Mouse (Mus musculus): ENCODE data around the gene 4933406M09Rik. TPM values are rescaled to one million over a fixed set of nuclear protein-coding genes. Genes with fewer than 3 reads are reported as not detected.

4933406M09Rik gene
- polyA plus RNA-seq (2017; shearing (Covaris generic)), result not detected

DNA sequence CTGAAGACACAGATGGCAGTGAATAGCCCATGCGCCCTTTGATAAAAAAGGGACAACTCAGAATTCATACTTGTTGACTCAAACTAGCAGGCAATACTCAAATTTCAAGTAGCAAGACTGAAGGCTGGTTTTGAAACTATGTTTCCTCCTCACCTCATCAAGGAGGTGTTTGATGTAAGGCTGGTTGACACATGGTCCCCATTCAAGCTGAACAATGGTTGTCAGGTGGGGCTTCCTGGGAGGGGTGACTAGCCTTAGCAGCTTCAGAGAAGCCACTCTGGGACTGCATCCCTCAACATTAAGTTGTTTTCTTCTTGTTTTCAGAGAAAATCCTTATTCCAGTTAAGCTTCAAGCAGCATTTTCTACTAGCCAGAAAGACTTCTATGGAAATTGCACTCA, at the start of gene 4933406M09Rik:
TSS of gene 4933406M09Rik (plus strand) at position 275 of the 400 bp plus-strand sequence.
- ATAC-seq, result no peak

DNA sequence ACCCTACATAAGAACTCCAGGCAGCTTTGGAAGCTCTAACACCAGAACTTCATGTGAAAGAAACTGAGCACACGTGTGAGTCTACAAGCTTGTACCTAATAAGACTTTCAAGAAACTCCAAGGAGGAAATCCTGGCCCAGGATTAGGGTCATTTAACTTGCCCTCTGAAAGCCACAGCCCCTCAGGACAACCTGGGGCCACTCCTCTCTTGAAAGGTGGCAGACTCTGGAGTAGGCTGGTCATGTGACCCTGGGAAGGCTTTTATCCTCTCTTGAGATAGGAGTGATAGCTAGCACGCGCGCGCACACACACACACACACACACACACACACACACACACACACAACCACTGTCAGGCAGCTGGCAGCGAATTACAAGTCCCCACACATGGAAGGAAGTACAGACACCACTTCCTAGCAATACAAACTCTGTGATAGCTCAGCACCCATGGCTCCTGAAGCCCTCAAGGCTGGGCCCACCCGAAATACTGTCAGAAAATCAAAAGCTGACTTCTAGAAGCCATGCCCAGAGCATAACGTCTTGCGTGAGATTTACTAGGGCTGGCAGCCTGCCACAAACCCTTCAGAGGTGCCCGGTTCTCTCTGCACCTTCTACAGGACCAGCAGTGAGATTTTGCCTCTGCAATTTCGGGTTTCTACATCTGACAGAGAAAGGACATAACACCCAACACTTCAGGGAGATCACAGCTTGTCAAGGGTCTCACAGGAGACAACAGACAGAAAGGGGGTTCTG, 48.6 kb upstream of the 4933406M09Rik start:
- no peak for ATAC-seq

DNA sequence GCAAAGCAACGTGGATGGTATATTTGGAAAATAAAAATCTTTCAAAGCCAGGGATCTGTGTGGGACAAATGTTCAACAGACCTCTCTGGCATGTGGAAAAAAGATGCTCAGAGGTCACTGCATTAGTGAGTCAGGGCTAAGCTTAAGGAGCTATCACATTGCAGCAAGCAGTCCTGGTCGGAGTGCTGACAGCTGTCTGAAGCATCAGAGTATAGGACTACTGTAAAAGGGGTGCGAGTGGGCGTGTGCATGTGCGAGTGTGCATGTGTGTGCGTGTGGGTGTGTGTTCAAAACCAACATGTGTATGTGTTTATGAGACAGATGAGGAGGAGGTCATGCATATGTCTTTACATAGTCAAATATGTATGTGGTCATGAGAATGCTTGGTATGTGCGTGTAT, 46.6 kb upstream of the 4933406M09Rik start:
- no peak for ATAC-seq

DNA sequence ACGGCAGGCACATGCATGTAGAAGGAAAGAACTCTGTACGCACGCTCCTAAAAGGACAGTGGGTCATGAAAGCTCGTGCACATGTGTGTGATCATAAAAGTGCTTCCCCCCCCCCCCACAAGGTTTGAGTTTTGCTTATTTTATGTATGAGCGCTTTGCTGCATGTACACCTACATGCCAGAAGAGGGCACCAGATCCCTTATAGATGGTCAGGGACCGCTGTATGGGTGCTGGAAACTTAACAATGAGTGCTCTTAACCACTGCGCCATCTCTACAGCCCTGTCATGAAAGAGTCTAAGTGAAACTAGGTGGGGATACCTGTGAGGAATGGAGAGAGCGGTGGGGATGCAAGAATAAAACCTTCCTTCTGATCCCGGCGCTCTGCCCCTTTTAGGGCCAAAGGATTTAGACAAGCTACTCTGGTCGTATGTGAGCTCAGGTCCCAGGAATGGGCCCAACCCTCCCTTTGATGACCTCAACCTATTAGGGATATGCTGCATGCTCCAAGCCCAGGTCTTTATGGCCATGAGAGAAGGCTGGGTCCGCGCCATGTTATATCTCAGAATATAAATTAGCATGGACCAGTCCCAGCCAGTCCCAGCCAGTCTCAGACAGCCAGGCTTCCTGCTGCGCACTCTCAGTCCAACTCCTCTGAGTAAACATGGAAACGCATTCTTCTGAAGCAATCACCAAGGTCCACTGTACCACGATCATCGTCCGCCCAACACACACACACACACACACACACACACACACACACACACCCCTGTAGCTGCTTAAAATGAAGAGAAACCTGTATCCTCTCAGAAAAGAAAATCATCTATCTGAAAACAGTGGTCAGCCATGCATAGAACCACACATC, 45.8 kb upstream of the 4933406M09Rik start:
- ATAC-seq, result no peak

DNA sequence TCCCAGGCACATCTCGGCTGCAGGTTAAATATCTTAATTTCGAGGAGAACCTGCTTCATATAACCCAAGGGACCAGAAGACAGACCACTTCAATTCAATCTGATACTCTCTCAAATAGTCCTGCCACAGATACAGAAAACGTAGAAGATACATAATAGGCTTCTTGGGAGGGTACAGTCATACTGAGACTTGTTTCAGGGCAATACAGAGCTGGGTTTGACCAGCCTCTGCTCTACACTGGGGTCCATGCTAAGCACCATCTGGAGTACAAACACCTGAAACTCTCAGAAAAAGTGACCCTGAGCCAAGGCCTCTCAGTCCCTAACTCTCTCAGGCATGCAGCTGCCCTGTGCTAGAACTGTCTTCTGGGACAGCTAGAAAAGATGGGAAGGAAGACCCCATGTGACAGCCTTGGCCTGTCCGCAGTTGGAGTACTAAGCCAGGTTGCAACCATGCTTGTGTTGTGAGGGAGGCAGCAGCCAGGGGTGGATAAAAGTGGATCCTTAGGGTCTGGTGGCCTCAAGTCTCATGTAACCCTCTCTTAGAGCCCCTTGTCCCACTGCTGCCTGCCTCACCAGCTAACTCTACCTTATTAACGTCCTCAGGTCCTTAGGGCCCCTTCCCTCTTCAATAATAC, 44.0 kb upstream of the 4933406M09Rik start:
- ATAC-seq, result no peak

DNA sequence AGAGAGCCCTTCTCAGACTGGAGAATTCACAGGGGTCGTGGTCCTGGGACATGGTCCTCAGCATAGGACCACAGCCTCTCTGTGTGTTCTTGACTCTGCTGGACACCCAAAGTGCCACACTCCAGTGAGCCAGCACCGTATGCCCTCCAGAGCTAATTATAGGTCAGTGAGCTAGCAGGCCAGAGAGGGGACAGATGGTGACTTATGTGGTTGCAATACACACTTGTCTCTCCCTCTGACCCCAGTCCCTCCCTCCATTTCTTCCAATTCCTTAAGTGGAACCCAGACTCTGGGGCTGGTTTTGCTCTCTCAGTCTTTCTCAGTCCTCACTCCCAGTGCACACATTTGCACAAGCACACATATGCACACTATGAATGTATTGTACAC, 43.5 kb upstream of the 4933406M09Rik start:
- no peak for ATAC-seq

DNA sequence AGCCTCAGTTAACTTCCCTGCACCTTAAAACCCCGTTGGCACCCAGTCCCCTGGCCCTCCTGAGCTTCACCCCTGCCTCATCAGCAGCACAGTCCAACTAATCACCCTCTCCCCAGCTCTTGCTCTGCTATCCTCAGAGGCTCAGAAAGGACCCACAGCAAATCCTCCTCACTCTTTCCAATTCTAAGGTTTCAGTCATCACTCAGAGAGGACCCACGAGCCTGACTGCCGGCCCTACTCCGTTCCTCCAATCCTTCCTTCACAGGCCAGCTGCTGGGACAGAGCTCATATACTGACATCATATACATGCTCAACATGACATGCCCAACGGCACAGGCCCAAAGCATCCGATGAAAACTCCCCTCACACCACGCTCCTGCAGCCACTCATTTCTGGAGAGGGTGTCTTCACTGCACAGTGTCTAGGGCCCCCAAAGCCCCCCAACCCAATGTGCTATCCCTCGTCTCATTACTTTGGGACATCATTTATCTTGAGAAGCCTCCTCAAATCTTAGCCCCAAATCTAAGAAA, 42.9 kb upstream of the 4933406M09Rik start:
- no peak for ATAC-seq

DNA sequence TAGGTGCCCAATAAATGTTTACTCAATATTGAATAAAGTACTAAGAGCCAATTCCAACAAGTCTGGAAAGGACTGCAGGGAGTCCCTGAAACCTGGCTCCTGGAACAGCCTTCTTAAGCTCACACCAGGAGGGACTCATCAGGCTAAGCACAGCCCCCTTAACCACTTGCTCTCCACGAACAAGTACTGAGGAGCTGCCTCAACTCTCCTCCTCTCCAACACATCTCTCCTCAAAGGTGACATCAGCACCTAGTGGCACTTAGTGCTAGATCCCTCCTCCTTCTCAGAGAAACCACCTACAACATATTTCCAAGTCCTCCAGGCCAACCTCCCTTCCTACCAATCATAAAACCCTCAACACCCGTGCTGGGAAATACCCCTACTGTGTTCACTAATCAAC, 42.2 kb upstream of the 4933406M09Rik start:
- ATAC-seq, result no peak

DNA sequence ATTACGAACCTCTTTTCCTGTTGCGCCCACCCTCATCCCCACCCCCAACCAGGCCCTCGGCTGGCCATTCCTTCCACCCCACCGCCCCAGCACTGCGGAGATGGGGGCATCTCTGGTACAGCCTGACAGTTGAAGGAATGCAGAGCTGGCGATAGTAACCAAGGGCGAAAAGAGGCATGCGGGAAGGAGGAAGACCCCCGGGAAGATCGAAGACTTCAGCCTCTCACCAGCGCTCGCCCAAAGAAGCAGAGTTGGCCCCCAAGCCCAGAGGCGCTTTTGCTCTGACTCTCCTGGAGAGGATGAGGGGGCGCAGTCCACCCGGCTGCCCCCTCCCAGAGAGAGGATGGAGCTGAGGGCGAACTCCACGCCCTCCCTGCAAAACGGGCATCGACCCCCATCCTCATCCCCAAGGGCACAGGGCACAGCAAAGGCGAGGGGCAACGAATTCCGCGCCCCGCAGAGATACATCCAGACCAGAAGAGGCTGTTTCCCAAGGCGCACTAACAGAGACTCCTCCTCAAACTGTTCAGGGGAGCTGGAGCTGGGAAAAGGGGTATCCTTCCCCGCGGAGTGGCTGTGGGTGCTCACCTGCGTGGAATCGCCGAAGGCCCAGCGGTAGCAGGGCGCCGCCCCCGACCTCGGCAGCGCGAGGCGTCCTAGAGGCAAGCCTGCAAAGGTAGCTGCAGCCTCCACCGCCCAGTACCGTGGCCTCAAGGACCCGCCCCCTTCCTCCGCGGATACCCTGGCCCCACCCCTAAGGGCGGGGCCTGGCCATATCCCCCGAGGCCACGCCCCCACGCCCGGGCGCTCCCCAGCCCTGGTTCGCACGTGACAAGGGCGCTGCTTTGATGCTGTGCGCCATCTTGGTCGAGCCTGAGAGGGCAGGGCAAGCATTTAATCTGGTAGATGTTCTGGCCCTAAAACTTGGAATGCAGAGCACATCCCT, 41.5 kb upstream of the 4933406M09Rik start:
- peak; percentile 72 for ATAC-seq

DNA sequence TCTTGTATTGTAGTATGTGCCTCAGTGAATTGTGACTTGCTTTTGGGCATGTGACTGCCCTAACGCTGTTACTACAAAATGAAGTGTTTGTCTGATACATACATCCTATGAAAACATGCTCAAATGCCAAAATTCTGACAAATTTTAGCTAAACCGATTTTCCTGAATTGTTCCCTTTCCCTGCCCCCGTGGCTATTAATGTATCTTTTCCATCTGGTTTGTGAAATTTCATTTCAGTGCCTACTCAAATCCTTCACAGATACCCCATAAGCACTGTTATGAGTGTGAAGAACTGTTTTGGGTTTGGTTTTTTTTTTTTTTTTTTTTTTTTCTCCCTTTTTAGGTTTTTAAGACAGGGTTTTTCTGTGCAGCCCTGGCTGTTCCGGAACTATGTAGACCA, 40.7 kb upstream of the 4933406M09Rik start:
- ATAC-seq, result no peak

DNA sequence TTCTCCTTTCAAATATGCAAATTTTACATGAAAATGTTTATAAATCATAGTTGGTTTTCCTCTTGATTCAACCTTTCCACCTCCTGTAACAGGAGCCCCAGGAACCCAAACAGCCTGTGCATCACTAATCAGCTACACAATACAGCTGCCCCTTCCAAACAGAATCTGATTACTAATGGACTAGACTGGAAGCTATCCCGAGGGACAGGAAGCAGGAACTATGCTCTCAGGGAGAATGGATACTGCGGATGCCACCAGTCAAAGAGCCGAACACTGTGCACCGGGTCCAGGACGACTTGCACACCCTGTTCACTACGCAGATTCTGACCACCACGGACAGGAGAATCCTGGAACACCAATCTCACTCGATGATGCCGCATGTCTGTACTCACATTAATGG, 37.9 kb upstream of the 4933406M09Rik start:
- no peak for ATAC-seq

DNA sequence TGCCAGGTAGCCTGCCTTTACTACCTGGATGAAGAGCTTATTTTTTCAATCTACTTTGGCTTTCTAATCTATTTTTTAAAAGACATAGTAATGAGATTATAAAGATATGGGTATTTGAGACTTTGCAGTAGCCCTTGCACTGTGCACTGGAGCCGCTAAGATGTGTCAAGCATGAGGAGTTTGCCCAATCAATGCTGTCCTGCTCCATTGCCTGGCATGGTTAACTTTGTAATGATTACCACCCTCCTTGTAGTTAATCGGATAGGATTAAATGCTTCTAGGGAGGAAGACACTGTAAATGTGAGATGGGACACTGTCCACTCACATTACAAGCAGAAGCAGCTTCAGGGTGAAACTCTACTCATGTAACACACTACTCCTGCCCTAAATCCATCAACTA, 32.4 kb upstream of the 4933406M09Rik start:
- no peak for ATAC-seq

DNA sequence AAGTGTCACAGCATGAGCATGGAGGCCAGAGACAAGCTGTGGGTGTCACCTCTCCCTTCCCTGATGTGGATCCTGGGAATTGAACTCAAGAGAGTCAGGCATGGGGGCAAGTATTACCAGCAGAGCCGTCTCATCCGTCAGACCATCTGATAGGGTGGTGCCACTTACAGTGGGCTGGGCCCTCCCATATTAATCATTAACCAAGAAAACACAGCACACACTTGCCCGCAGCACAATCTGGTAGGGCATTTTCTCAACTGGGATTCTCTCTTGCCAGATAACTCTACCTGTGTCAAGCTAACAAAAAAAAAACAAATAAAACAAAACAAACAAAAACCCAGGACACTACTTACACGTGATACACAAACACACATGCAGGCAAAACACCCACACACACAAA, 28.3 kb upstream of the 4933406M09Rik start:
- ATAC-seq, result no peak

DNA sequence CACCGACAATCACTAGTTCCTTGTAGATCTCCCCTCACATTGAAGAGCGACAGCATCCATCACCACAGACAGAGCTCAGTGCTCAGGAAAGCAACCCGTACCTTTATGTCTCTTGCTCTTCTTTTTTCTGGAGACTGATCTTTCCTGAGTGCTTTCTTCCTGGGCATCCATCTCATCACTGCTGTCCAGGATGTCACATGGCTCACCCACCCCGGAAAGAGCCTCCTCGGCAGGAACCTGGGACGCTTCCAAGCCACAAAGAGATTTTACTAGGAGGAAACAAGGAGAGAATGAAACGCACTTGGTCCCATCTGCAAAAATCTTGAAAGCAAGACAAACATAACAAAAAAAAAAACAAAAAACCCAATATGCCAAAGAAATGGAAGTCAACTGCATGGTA, 25.1 kb upstream of the 4933406M09Rik start:
- no peak for ATAC-seq

DNA sequence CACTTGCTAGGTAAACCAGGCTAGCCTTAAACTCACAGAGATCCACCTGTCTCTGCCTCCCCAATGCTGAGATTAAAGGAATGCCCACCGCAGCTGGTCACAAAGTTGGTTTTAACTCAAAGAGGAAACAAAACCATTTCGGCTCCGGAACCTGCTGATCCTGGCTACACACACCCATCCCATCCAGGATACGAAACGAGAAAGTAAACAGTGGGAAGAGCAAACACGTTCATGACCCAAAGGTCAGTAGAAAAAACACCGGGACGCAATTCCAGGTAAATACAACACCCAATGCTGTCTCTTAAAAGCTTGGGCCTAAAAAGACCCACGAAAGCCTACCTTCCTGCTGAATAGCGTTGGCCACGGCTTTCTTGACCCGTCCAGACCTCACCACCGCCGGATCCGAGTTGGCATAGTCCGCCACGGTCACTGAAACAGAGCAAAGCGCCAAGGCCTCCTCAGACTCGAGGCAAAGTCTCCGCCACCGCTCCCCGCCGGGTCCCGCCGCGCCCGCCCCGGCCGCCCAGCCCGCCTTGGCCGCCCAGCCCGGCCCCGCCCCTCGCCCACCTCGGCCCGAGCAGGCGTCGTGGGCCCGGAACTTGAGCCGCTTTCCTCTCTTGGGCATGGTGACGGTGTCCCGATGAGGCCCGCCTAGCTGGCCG, 24.4 kb upstream of the 4933406M09Rik start:
- ATAC-seq, result no peak

DNA sequence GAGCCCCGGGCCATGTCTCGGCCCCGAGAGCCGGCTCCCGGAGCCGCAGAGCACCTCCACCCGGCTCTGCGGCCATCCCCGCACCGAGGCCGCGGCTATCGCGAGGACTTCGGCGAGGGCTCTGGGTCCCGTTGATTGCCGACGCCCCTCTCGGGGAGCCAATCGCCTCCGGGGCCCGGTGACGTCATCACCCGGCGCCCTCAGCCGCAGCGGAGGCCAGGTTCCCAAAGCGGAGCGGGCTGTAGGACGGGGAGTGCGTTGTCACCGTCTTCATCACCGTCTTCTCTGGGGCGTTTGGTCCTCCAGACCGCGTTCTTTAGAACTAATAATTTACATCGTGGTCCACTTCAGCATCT, 23.9 kb upstream of the 4933406M09Rik start, which contains the start of gene Tmem183a:
TSS of gene Tmem183a (minus strand) at position 123 of the 356 bp plus-strand sequence.
- ATAC-seq, result peak; percentile 96

DNA sequence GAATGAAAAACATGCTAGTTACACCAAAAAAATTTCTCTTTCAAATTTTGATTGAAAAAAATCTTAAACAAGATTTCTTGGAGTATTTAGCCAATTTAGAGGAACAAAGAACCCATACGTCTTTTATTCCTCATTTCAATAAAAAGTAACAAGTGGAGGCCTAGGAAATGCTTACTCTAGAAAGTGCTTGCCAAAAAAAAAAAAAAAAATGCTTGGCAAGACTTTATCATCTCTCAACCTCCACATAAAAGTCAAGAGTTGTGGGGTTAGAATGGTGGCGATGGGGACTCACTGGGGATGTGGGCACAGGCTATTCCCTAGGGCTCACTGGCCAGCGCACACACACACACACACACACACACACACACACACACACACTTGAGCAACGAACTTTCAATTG, 22.5 kb upstream of the 4933406M09Rik start:
- ATAC-seq, result no peak

DNA sequence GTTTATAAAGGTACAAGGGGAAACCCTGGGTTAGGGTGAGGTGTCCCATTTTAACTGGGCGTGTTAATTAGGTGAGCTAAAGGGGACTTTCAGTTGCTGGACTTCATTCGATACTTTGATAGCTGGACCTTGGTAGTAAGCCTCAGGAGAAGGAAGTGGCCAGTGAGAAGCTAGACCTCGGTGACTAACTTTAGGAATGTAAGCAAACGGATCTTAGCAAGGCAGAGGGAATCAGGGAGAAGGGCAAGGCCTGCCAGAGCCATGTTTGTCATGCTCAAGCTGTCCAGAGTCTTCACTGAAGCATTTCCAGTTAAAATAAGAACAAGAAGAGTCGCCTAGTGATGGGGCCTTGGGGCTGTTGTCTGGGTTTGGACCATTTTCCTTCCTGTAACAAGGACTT, 20.2 kb upstream of the 4933406M09Rik start:
- no peak for ATAC-seq

DNA sequence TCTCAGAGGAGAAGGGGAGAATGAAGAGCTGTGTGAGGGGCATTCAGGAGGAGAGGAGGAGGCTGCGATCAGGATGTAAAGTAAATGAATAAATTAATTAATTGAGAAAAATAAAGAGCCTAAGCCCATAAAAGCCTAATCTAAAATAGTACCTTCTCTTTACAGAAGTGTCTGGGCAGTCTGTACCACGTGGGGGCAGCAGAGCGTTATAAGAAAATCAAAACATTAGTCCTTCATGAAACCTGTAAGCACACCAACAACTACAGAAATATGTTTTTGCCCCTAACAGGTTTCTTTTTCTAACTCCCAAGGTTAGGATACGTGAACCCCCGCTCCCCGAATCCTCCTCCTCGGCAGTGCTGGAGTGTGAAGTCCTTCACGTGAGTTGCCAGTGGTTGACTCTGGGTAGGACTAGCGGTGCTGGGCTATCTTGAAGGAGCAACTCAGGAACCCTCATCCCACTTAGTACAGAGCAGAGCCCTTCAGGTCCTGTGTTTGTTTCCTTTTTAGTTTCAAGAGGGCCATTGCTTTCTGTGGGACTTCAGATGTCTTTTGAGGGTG, 16.9 kb upstream of the 4933406M09Rik start:
- no peak for ATAC-seq

DNA sequence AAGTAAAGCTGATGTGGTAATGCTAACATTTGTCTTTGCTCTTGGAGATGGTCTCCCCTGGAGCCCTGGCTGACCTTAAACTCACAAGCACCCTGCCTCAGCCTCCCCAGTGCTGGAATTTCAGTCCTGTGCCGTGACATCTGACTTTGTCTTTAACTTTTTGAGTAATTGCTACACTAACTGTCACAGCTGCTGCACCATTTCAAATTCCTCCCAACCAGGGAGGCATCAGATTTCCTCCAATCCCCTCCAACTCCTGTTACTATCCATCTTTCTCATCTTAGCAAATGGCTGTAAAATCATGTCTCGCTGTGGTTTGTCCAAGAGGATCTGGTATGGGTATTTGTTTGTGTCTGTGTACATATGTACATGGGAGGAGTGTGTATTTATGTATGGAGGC, 11.6 kb upstream of the 4933406M09Rik start:
- no peak for ATAC-seq

DNA sequence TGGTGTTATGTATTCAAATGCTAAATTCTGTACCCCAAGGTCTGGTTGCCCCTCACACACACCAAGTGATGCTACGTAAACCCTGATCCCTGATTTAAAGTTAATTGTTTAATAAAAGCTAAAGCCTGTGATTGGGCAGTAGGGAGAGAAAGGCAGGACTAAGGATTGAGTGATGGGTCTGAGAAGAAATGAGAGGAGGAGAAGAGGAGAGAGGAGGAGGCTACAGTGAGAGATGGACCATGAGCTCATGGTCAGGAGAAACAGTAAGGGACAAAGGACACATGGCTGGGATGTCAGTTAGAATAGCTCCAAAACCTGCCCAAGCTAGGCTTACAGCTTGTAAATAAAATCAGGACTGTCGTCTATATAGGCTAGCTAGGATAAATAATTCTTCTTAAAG, 4.7 kb upstream of the 4933406M09Rik start:
- no peak for ATAC-seq
